Mouse (Mus musculus) spleen, adult 12 weeks (tissue): ENCODE results near the gene Cpeb4.

Experiments used
- DNase-seq: peaks from one replicate; pipeline ENCODE4 v3.0.0; 2022; ENCODE audit warnings: low spot score

Gene Cpeb4

GRCm38 (mm10) chr11:31846771-31847468, 25.1 kb upstream of the Cpeb4 start:
- DNase-seq = no peak

- no peak for DNase-seq
These were observed 24.6 kb upstream of the Cpeb4 start for GRCm38 (mm10) chr11:31847469-31847805.

- DNase-seq = no peak
These were observed 23.3 kb upstream of the Cpeb4 start for GRCm38 (mm10) chr11:31848725-31849124.

GRCm38 (mm10) chr11:31850156-31850775, 21.7 kb upstream of the Cpeb4 start:
- DNase-seq = no peak

GRCm38 (mm10) chr11:31850995-31851394, 21.0 kb upstream of the Cpeb4 start:
- no peak for DNase-seq

GRCm38 (mm10) chr11:31851702-31852560, 20.1 kb upstream of the Cpeb4 start:
- no peak for DNase-seq

GRCm38 (mm10) chr11:31854955-31855354, 17.1 kb upstream of the Cpeb4 start:
- no peak for DNase-seq

GRCm38 (mm10) chr11:31857479-31857878, 14.5 kb upstream of the Cpeb4 start:
- no peak for DNase-seq

GRCm38 (mm10) chr11:31861149-31861890, 10.7 kb upstream of the Cpeb4 start:
- DNase-seq = peak; percentile 42

GRCm38 (mm10) chr11:31867976-31868375, 4.0 kb upstream of the Cpeb4 start:
- no peak for DNase-seq

GRCm38 (mm10) chr11:31870285-31871010, 1.6 kb upstream of the Cpeb4 start:
- peak; percentile 99 for DNase-seq

GRCm38 (mm10) chr11:31871135-31871541, 873 bp upstream of the Cpeb4 start:
- DNase-seq = peak; percentile 51

GRCm38 (mm10) chr11:31872546-31873261, 693 bp downstream of the Cpeb4 start:
- DNase-seq = no peak

GRCm38 (mm10) chr11:31874071-31874470, 2.1 kb downstream of the Cpeb4 start:
- no peak for DNase-seq

GRCm38 (mm10) chr11:31883671-31884070, 11.7 kb downstream of the Cpeb4 start:
- no peak for DNase-seq

GRCm38 (mm10) chr11:31885765-31886164, 13.8 kb downstream of the Cpeb4 start:
- no peak for DNase-seq

GRCm38 (mm10) chr11:31888229-31888628, 16.2 kb downstream of the Cpeb4 start:
- no peak for DNase-seq

GRCm38 (mm10) chr11:31892152-31892551, 20.1 kb downstream of the Cpeb4 start:
- no peak for DNase-seq

GRCm38 (mm10) chr11:31893639-31894038, 21.6 kb downstream of the Cpeb4 start:
- DNase-seq = no peak

- DNase-seq = no peak
These were observed 24.2 kb downstream of the Cpeb4 start for GRCm38 (mm10) chr11:31896065-31896792.
